Mouse (Mus musculus): ENCODE results near the gene Babam2. TPM values are rescaled to one million over a fixed set of nuclear protein-coding genes. Genes with fewer than 3 reads are reported as not detected.

Gene Babam2
- 10 to 100 TPM; 30.2 TPM for total RNA-seq (2021)
- long read RNA-seq, experiment 1, transcript Babam2-209 (12 exons, 1,888 nt) = major isoform, 41 of 52 reads
- long read RNA-seq, experiment 1, partial matches to known transcripts = 2 of 52 reads
- long read RNA-seq, experiment 1, other reads (novel, unspliced or antisense) = 7 of 52 reads
- long read RNA-seq, experiment 2, transcript Babam2-209 (12 exons, 1,888 nt) = major isoform, 34 of 45 reads
- long read RNA-seq, experiment 2, partial matches to known transcripts = 3 of 45 reads
- long read RNA-seq, experiment 2, other reads (novel, unspliced or antisense) = 6 of 45 reads

- peak; percentile 96 for DNase-seq
- peak within 1 kb of the TSS; percentile 98 for H3K27ac ChIP-seq
- TF ChIP-seq CTCF (IDR thresholded peaks at IDR 0.05) = no peak
- peak within 1 kb of the TSS; percentile 84 for H3K4me3 ChIP-seq
- intact Hi-C loops (cut with DNase I) = loop anchor here (2.0 to 5.0 kb wide), 2 partner anchors 441 to 500 kb away; no protein-coding TSS in a partner anchor
Measured at GRCm38 (mm10) chr5:31697644-31698296, at the start of gene Babam2. TSS of gene Babam2 (plus strand) at chr5:31697684.

GRCm38 (mm10) chr5:31650518-31651288 lies 46.8 kb upstream of the Babam2 start:
- DNase-seq = no peak
- intact Hi-C loops (cut with DNase I) = no loop called here
- Histone ChIP-seq H3K4me3 (no peak overlapping the region), H3K27ac (no peak overlapping the region)
- TF ChIP-seq CTCF (IDR thresholded peaks at IDR 0.05) = no peak

GRCm38 (mm10) chr5:31655688-31656190 lies 41.7 kb upstream of the Babam2 start:
- TF ChIP-seq CTCF (IDR thresholded peaks at IDR 0.05) = no peak
- DNase-seq = no peak
- intact Hi-C loops (cut with DNase I) = no loop called here
- H3K4me3 ChIP-seq = no peak overlapping the region
- H3K27ac ChIP-seq = no peak overlapping the region

- peak; percentile 48 for DNase-seq
- intact Hi-C loops (cut with DNase I) = no loop called here
- Histone ChIP-seq H3K27ac (no peak overlapping the region; the same call in 1 of the 2 replicates), H3K4me3 (no peak overlapping the region)
- TF ChIP-seq CTCF (IDR thresholded peaks at IDR 0.05) = no peak
Measured at GRCm38 (mm10) chr5:31666176-31666575, 31.3 kb upstream of the Babam2 start.

GRCm38 (mm10) chr5:31668325-31668968 lies 29.0 kb upstream of the Babam2 start:
- intact Hi-C loops (cut with DNase I) = no loop called here
- no peak overlapping the region for H3K4me3 ChIP-seq
- no peak for TF ChIP-seq CTCF (IDR thresholded peaks at IDR 0.05)
- DNase-seq = no peak
- no peak overlapping the region for H3K27ac ChIP-seq

- TF ChIP-seq CTCF (IDR thresholded peaks at IDR 0.05) = no peak
- H3K27ac ChIP-seq = no peak overlapping the region
- DNase-seq = no peak
- intact Hi-C loops (cut with DNase I) = no loop called here
- no peak overlapping the region for H3K4me3 ChIP-seq
Measured at GRCm38 (mm10) chr5:31669984-31670383, 27.5 kb upstream of the Babam2 start.

- Histone ChIP-seq H3K4me3 (no peak overlapping the region), H3K27ac (no peak overlapping the region)
- no peak for DNase-seq
- intact Hi-C loops (cut with DNase I) = no loop called here
- TF ChIP-seq CTCF (IDR thresholded peaks at IDR 0.05) = no peak
Measured at GRCm38 (mm10) chr5:31671137-31671536, 26.3 kb upstream of the Babam2 start.

GRCm38 (mm10) chr5:31673431-31673830 lies 24.1 kb upstream of the Babam2 start:
- intact Hi-C loops (cut with DNase I) = no loop called here
- Histone ChIP-seq H3K27ac (no peak overlapping the region), H3K4me3 (no peak overlapping the region)
- TF ChIP-seq CTCF (IDR thresholded peaks at IDR 0.05) = no peak
- DNase-seq = no peak

- no peak for TF ChIP-seq CTCF (IDR thresholded peaks at IDR 0.05)
- DNase-seq = no peak
- intact Hi-C loops (cut with DNase I) = no loop called here
- H3K27ac ChIP-seq = no peak overlapping the region
- no peak overlapping the region for H3K4me3 ChIP-seq
Measured at GRCm38 (mm10) chr5:31678000-31678399, 19.5 kb upstream of the Babam2 start.

GRCm38 (mm10) chr5:31680183-31680582 lies 17.3 kb upstream of the Babam2 start:
- DNase-seq = no peak
- intact Hi-C loops (cut with DNase I) = no loop called here
- no peak for TF ChIP-seq CTCF (IDR thresholded peaks at IDR 0.05)
- Histone ChIP-seq H3K4me3 (no peak overlapping the region), H3K27ac (no peak overlapping the region)

GRCm38 (mm10) chr5:31682305-31682704 lies 15.2 kb upstream of the Babam2 start:
- Histone ChIP-seq H3K27ac (no peak overlapping the region), H3K4me3 (no peak overlapping the region)
- DNase-seq = no peak
- no peak for TF ChIP-seq CTCF (IDR thresholded peaks at IDR 0.05)
- intact Hi-C loops (cut with DNase I) = no loop called here

- Histone ChIP-seq H3K27ac (no peak overlapping the region), H3K4me3 (no peak overlapping the region)
- DNase-seq = no peak
- TF ChIP-seq CTCF (IDR thresholded peaks at IDR 0.05) = no peak
- intact Hi-C loops (cut with DNase I) = no loop called here
Measured at GRCm38 (mm10) chr5:31686040-31686439, 11.4 kb upstream of the Babam2 start.

Measured in gastrocnemius, adult 2 months (tissue).